Mouse (Mus musculus) brain, embryonic 14.5 days (tissue): ENCODE results near the gene Prr14l.

Source experiments
- CTCF ChIP-seq: fragments of 200-500 bp; IDR thresholded peaks from 2 replicates; pipeline ENCODE4 v1.5.1; 2012; ENCODE audit warnings: inconsistent platforms, mild to moderate bottlenecking, moderate library complexity, borderline replicate concordance; ENCODE audit not compliant: insufficient read depth, insufficient read length; ENCODE audit errors: extremely low read depth
- POLR2A ChIP-seq: fragments of 200-500 bp; IDR thresholded peaks from 2 replicates; pipeline ENCODE4 v1.6.1; 2012; ENCODE audit warnings: mild to moderate bottlenecking, inconsistent platforms, borderline replicate concordance; ENCODE audit not compliant: poor library complexity, insufficient read depth, insufficient read length, severe bottlenecking; ENCODE audit errors: extremely low read depth

- TF ChIP-seq CTCF = peak; percentile 83; the same call in 1 of the 2 replicates
- TF ChIP-seq POLR2A = no peak
Observed at GRCm38 (mm10) chr5:32747650-32748375, 106.2 kb downstream of the Prr14l start.
